Mouse (Mus musculus): ENCODE results near the gene D630023F18Rik. TPM values are rescaled to one million over a fixed set of nuclear protein-coding genes. Genes with fewer than 3 reads are reported as not detected.

Gene D630023F18Rik
- polyA plus RNA-seq, 1 experiment from 2014 or later = 0.24 TPM

GRCm38 (mm10) chr1:65137560-65137959, 14.5 kb upstream of the D630023F18Rik start:
- no peak for ATAC-seq (ENCODE audit: insufficient number of reproducible peaks, insufficient read depth, low FRiP score, low TSS enrichment, low read depth)
- WGBS = 85% methylated on average over 6 of the region's 6 CpGs
- no peaks in the 10 kb centered on the region for H3K36me3 ChIP-seq
- H3K27ac ChIP-seq = no peak overlapping the region
- no peak overlapping the region for H3K4me3 ChIP-seq (replicated peaks)
- H3K4me1 ChIP-seq (replicated peaks) = no peaks in the 10 kb centered on the region
- H3K9ac ChIP-seq (replicated peaks) = no peak overlapping the region
- H3K27me3 ChIP-seq = no peaks in the 10 kb centered on the region
- H3K4me2 ChIP-seq = no peak overlapping the region
- H3K9me3 ChIP-seq = no peaks in the 10 kb centered on the region

- Histone ChIP-seq H3K9me3 (no peaks in the 10 kb centered on the region), H3K36me3 (no peaks in the 10 kb centered on the region), H3K27ac (no peak overlapping the region), H3K4me2 (no peak overlapping the region), H3K4me3 (replicated peaks) (no peak overlapping the region), H3K27me3 (no peaks in the 10 kb centered on the region), H3K9ac (replicated peaks) (no peak overlapping the region), H3K4me1 (replicated peaks) (no peaks in the 10 kb centered on the region)
- 91% methylated on average over 1 of the region's 1 CpGs for whole genome bisulfite sequencing
- ATAC-seq (ENCODE audit: insufficient number of reproducible peaks, insufficient read depth, low FRiP score, low TSS enrichment, low read depth) = no peak
These were observed 9.8 kb upstream of the D630023F18Rik start for GRCm38 (mm10) chr1:65132833-65133232.

DNA sequence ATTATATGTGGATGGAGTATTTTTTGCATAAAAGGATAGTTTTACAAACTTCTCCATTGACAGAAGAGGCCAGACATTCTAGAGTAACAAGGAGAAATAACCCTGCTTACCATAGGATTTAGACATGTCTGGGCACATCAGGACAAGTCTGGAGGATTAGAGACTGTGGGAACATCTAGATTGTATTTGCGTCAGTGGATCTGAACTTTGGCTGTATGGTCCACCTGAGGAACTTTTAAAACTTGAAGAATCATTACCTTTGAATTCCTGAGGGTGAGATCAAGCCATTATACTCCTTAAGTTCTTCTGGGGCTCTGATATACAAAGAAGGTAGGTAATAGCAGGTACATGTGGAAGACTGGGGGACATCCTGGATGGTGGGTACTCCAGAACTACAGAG, 8.7 kb upstream of the D630023F18Rik start:
- Histone ChIP-seq H3K9me3 (no peaks in the 10 kb centered on the region), H3K27ac (no peak overlapping the region), H3K4me1 (replicated peaks) (no peaks in the 10 kb centered on the region), H3K36me3 (no peaks in the 10 kb centered on the region), H3K9ac (replicated peaks) (no peak overlapping the region), H3K4me2 (no peak overlapping the region), H3K27me3 (no peaks in the 10 kb centered on the region), H3K4me3 (replicated peaks) (no peak overlapping the region)
- ATAC-seq (ENCODE audit: insufficient number of reproducible peaks, insufficient read depth, low FRiP score, low TSS enrichment, low read depth) = no peak
- 92% methylated on average over 1 of the region's 1 CpGs for WGBS

- no peak overlapping the region for H3K4me3 ChIP-seq (replicated peaks)
- H3K4me1 ChIP-seq (replicated peaks) = no peaks in the 10 kb centered on the region
- H3K9ac ChIP-seq (replicated peaks) = no peak overlapping the region
- no peak overlapping the region for H3K4me2 ChIP-seq
- WGBS = 76% methylated on average over 3 of the region's 3 CpGs
- no peak overlapping the region for H3K27ac ChIP-seq
- no peaks in the 10 kb centered on the region for H3K9me3 ChIP-seq
- H3K27me3 ChIP-seq = no peaks in the 10 kb centered on the region
- no peaks in the 10 kb centered on the region for H3K36me3 ChIP-seq
- ATAC-seq (ENCODE audit: insufficient number of reproducible peaks, insufficient read depth, low FRiP score, low TSS enrichment, low read depth) = no peak
These were observed 7.2 kb upstream of the D630023F18Rik start for GRCm38 (mm10) chr1:65130226-65130625.

GRCm38 (mm10) chr1:65129634-65130180, 6.7 kb upstream of the D630023F18Rik start:
- Histone ChIP-seq H3K4me3 (replicated peaks) (no peak overlapping the region), H3K27ac (no peak overlapping the region), H3K9ac (replicated peaks) (no peak overlapping the region), H3K4me2 (no peak overlapping the region), H3K4me1 (replicated peaks) (no peaks in the 10 kb centered on the region), H3K36me3 (no peaks in the 10 kb centered on the region), H3K27me3 (no peaks in the 10 kb centered on the region), H3K9me3 (no peaks in the 10 kb centered on the region)
- WGBS = 78% methylated on average over 3 of the region's 3 CpGs
- ATAC-seq (ENCODE audit: insufficient number of reproducible peaks, insufficient read depth, low FRiP score, low TSS enrichment, low read depth) = no peak

- Histone ChIP-seq H3K9me3 (no peaks in the 10 kb centered on the region), H3K36me3 (no peaks in the 10 kb centered on the region), H3K27ac (no peak within 1 kb of the TSS), H3K4me2 (no peak within 1 kb of the TSS), H3K4me3 (replicated peaks) (no peak within 1 kb of the TSS), H3K27me3 (no peaks in the 10 kb centered on the region), H3K9ac (replicated peaks) (no peak within 1 kb of the TSS), H3K4me1 (replicated peaks) (no peaks in the 10 kb centered on the region; the same call in 1 of the 2 replicates)
- 100% methylated on average over 1 of the region's 1 CpGs for WGBS
- ATAC-seq (ENCODE audit: insufficient number of reproducible peaks, insufficient read depth, low FRiP score, low TSS enrichment, low read depth) = no peak
These were observed 3.6 kb downstream of the D630023F18Rik start, which contains the start of gene Gm28845 for GRCm38 (mm10) chr1:65119438-65119837. Gene Gm28845, minus strand, starts transcription at chr1:65119558.

DNA sequence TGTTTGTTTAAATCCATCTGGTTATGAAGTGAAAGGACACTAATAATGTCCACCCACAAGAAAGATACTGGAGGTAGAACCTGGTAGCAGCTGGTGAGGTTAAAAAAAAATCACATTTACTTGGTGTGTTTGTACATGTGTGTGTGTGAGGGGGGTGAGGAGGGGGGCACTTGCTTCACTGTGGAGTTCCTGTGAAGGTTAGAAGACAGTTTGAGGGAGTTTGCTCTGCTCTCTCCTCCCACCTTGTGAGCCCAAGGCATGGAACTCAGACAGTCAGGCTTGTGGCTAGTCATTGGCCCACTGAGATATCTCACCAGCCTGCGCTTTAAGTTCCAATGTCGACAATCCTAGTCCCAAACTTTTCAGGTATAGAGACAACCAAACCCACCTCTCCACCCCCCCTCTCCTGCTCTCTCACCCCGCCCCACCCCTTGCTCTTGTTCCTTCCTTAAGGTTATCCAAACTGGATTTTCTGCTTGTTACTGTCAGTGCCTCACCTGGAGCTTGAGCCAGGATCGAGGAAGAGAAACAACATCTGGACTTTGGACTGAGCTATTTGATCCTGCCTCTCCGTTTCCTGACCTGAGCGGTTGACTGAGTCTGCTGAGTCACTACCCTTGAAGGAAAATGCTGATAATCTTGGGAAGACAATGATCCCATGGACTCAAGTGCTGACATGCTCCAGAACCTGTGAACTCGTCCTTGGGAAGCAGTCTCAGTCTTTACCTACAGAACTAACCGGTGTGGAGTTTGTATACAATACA, 4.7 kb downstream of the D630023F18Rik start:
- Histone ChIP-seq H3K36me3 (no peaks in the 10 kb centered on the region), H3K4me2 (no peak overlapping the region), H3K27me3 (no peaks in the 10 kb centered on the region), H3K9me3 (no peaks in the 10 kb centered on the region), H3K4me3 (replicated peaks) (no peak overlapping the region), H3K9ac (replicated peaks) (no peak overlapping the region), H3K4me1 (replicated peaks) (no peaks in the 10 kb centered on the region; the same call in 1 of the 2 replicates), H3K27ac (no peak overlapping the region)
- ATAC-seq (ENCODE audit: insufficient number of reproducible peaks, insufficient read depth, low FRiP score, low TSS enrichment, low read depth) = no peak
- WGBS = 71% methylated on average over 8 of the region's 8 CpGs

GRCm38 (mm10) chr1:65113536-65114172, 9.4 kb downstream of the D630023F18Rik start:
- H3K36me3 ChIP-seq = no peaks in the 10 kb centered on the region
- no peak overlapping the region for H3K27ac ChIP-seq
- no peak overlapping the region for H3K4me3 ChIP-seq (replicated peaks)
- no peak for ATAC-seq (ENCODE audit: insufficient number of reproducible peaks, insufficient read depth, low FRiP score, low TSS enrichment, low read depth)
- no peaks in the 10 kb centered on the region for H3K27me3 ChIP-seq
- no peak overlapping the region for H3K9ac ChIP-seq (replicated peaks)
- H3K4me2 ChIP-seq = no peak overlapping the region
- WGBS = 91% methylated on average over 5 of the region's 5 CpGs
- no peaks in the 10 kb centered on the region for H3K9me3 ChIP-seq
- no peaks in the 10 kb centered on the region for H3K4me1 ChIP-seq (replicated peaks)

DNA sequence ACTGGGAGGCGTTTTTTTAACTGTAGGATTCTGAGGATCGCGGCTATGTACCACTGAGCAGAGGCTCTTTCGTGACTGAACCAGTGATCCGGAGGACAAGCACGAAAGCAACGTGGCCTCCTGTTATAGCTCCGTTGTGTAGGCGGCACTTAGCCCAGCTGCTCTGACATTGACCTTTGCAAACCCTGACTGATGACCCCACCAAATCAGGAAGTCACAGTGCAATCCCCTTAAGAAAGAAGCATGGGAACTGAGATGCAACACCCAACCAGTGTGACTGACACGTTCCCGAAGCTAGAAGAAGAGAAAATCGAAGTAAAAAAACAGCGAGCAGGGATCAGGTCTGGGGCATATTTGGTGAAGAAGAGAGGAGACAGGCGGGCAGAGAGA, 10.2 kb downstream of the D630023F18Rik start:
- Histone ChIP-seq H3K9ac (replicated peaks) (no peak overlapping the region), H3K4me1 (replicated peaks) (no peaks in the 10 kb centered on the region), H3K4me2 (peak overlapping the region; percentile 15; the same call in 1 of the 2 replicates), H3K9me3 (no peaks in the 10 kb centered on the region), H3K36me3 (no peaks in the 10 kb centered on the region), H3K27ac (no peak overlapping the region), H3K27me3 (no peaks in the 10 kb centered on the region), H3K4me3 (replicated peaks) (no peak overlapping the region)
- ATAC-seq (ENCODE audit: insufficient number of reproducible peaks, insufficient read depth, low FRiP score, low TSS enrichment, low read depth) = no peak; the same call in 1 of the 2 replicates
- WGBS = 69% methylated on average over 14 of the region's 14 CpGs

GRCm38 (mm10) chr1:65112031-65112806, 10.8 kb downstream of the D630023F18Rik start:
- 13% methylated on average over 8 of the region's 8 CpGs for WGBS
- Histone ChIP-seq H3K9me3 (no peaks in the 10 kb centered on the region), H3K9ac (replicated peaks) (no peak overlapping the region), H3K4me2 (peak overlapping the region; percentile 15), H3K36me3 (no peaks in the 10 kb centered on the region), H3K4me1 (replicated peaks) (no peaks in the 10 kb centered on the region), H3K27ac (no peak overlapping the region), H3K4me3 (replicated peaks) (no peak overlapping the region), H3K27me3 (no peaks in the 10 kb centered on the region)
- 0 out of 2 replicates have a peak, but pooled peaks have one; percentile 54 for ATAC-seq (ENCODE audit: insufficient number of reproducible peaks, insufficient read depth, low FRiP score, low TSS enrichment, low read depth)
